Mouse (Mus musculus) forebrain, embryonic 14.5 days (tissue): ENCODE measurements around the gene Slc38a2. TPM values are rescaled to one million over a fixed set of nuclear protein-coding genes. Genes with fewer than 3 reads are reported as not detected.
A peak's percentile ranks its signal among the peaks of the same experiment; 100 is the strongest.

Experiments
- ATAC-seq: fragments of 200-750 bp; cut with Nextera tagmentation; 2 replicates; pipeline ENCODE4 v1.8.0; 2017; ENCODE audit warnings: mild to moderate bottlenecking, moderate library complexity
- DNase-seq: peaks from one replicate; pipeline ENCODE4 v3.0.0-alpha.2; 2015; ENCODE audit warnings: low spot score
- H3K27ac ChIP-seq: fragments of 300-500 bp; sonication (generic); 2 replicates; pipeline ENCODE4 v1.5.1; 2014; ENCODE audit warnings: low read depth, mild to moderate bottlenecking, control low read depth, low read length, moderate library complexity
- H3K27me3 ChIP-seq: fragments of 300-500 bp; sonication (generic); replicated peaks from 2 replicates; pipeline ENCODE4 v1.6.1; 2014; ENCODE audit warnings: low read length, control low read depth, mixed read lengths; ENCODE audit not compliant: control insufficient read depth, insufficient read depth
- H3K36me3 ChIP-seq: fragments of 300-500 bp; sonication (generic); 2 replicates; pipeline ENCODE4 v1.6.1; 2014; ENCODE audit warnings: low read length, control low read depth; ENCODE audit not compliant: control insufficient read depth, insufficient read depth
- H3K4me1 ChIP-seq: fragments of 300-500 bp; sonication (generic); 2 replicates; pipeline ENCODE4 v1.6.1; 2014; ENCODE audit warnings: antibody characterized with exemption, low read length, control low read depth; ENCODE audit not compliant: control insufficient read depth, insufficient read depth
- H3K4me2 ChIP-seq: fragments of 300-500 bp; sonication (generic); 2 replicates; pipeline ENCODE4 v1.6.1; 2014; ENCODE audit warnings: mild to moderate bottlenecking, control low read depth, low read length
- H3K4me3 ChIP-seq: fragments of 300-500 bp; sonication (generic); 2 replicates; pipeline ENCODE4 v1.5.1; 2014; ENCODE audit warnings: low read depth, low read length, control low read depth
- H3K9ac ChIP-seq: fragments of 300-500 bp; sonication (generic); 2 replicates; pipeline ENCODE4 v1.6.1; 2014; ENCODE audit warnings: mild to moderate bottlenecking, low read length, control low read depth, moderate library complexity
- H3K9me3 ChIP-seq: fragments of 300-500 bp; sonication (generic); replicated peaks from 2 replicates; pipeline ENCODE4 v1.6.1; 2016; ENCODE audit warnings: low read length, control low read depth, mixed read lengths; ENCODE audit not compliant: control insufficient read depth
- WGBS: fragments of 180-500 bp; shearing (Covaris S2); extraction: QIAGEN DNeasy Blood & Tissue Kit; methylation state at CpG from one replicate; pipeline ENCODE4 v1.1.7; 2014; 5-methylcytosine and 5-hydroxymethylcytosine counted together
- polyA plus RNA-seq: library from polyadenylated mRNA; unstranded; fragments of >200 nt; fragmentation: Nextera tagmentation; extraction: Ambion mirVana; gene quantifications from 2 replicates; pipeline ENCODE4 v1.2.1, GENCODE M21; 2014

The Slc38a2 gene
- polyA plus RNA-seq, 1 experiment from 2014 or later = 142 TPM

- Histone ChIP-seq H3K9me3 (no peaks in the 10 kb centered on the region), H3K4me1 (0 out of 2 replicates have a peak, but pooled peaks cover 3% of the 10 kb centered on the region), H3K27me3 (no peaks in the 10 kb centered on the region), H3K36me3 (no peaks in the 10 kb centered on the region), H3K4me3 (peak overlapping the region; percentile 55), H3K4me2 (peak overlapping the region; percentile 82), H3K27ac (peak overlapping the region; percentile 96), H3K9ac (peak overlapping the region; percentile 73)
- WGBS = 39% methylated on average over 14 of the region's 14 CpGs
- ATAC-seq = peak; percentile 2; the same call in 1 of the 2 replicates
- DNase-seq = peak; percentile 38
Observed at GRCm38 (mm10) chr15:96708976-96709490, 9.5 kb upstream of the Slc38a2 start.

GRCm38 (mm10) chr15:96708428-96708827 is 8.9 kb upstream of the Slc38a2 start:
- no peaks in the 10 kb centered on the region for H3K27me3 ChIP-seq
- no peak overlapping the region for H3K9ac ChIP-seq
- 0 out of 2 replicates have a peak, but pooled peaks cover 3% of the 10 kb centered on the region for H3K4me1 ChIP-seq
- H3K4me2 ChIP-seq = 0 out of 2 replicates have a peak overlapping the region, but pooled peaks have one; percentile 82
- no peak overlapping the region for H3K27ac ChIP-seq
- no peak overlapping the region for H3K4me3 ChIP-seq
- H3K36me3 ChIP-seq = no peaks in the 10 kb centered on the region
- WGBS = 90% methylated on average over 8 of the region's 8 CpGs
- ATAC-seq (no peak), DNase-seq (no peak)
- H3K9me3 ChIP-seq = no peaks in the 10 kb centered on the region

GRCm38 (mm10) chr15:96707936-96708335 is 8.4 kb upstream of the Slc38a2 start:
- ATAC-seq (no peak), DNase-seq (no peak)
- 82% methylated on average over 2 of the region's 2 CpGs for WGBS
- Histone ChIP-seq H3K36me3 (no peaks in the 10 kb centered on the region), H3K9me3 (no peaks in the 10 kb centered on the region), H3K4me1 (0 out of 2 replicates have a peak, but pooled peaks cover 3% of the 10 kb centered on the region), H3K4me2 (no peak overlapping the region), H3K4me3 (no peak overlapping the region), H3K9ac (no peak overlapping the region), H3K27ac (no peak overlapping the region), H3K27me3 (no peaks in the 10 kb centered on the region)

- Histone ChIP-seq H3K36me3 (peaks cover 10% of the 10 kb centered on the region), H3K9ac (no peak overlapping the region), H3K9me3 (no peaks in the 10 kb centered on the region), H3K27ac (no peak overlapping the region), H3K27me3 (no peaks in the 10 kb centered on the region), H3K4me3 (no peak overlapping the region), H3K4me1 (0 out of 2 replicates have a peak, but pooled peaks cover 9% of the 10 kb centered on the region), H3K4me2 (no peak overlapping the region)
- 89% methylated on average over 12 of the region's 12 CpGs for WGBS
- ATAC-seq (no peak), DNase-seq (no peak)
Observed at GRCm38 (mm10) chr15:96702466-96703031, 3.0 kb upstream of the Slc38a2 start.

- no peak for ATAC-seq
- Histone ChIP-seq H3K27me3 (no peaks in the 10 kb centered on the region), H3K27ac (peak overlapping the region; percentile 100; the same call in 1 of the 2 replicates), H3K9me3 (no peaks in the 10 kb centered on the region), H3K9ac (peak overlapping the region; percentile 100; the same call in 1 of the 2 replicates), H3K4me3 (peak overlapping the region; percentile 95; the same call in 1 of the 2 replicates), H3K4me2 (peak overlapping the region; percentile 88), H3K36me3 (peaks cover 28% of the 10 kb centered on the region), H3K4me1 (peaks cover 25% of the 10 kb centered on the region)
- DNase-seq = no peak
- WGBS = 36% methylated on average over 13 of the region's 13 CpGs
Observed at GRCm38 (mm10) chr15:96700766-96701165, 1.2 kb upstream of the Slc38a2 start.

DNA sequence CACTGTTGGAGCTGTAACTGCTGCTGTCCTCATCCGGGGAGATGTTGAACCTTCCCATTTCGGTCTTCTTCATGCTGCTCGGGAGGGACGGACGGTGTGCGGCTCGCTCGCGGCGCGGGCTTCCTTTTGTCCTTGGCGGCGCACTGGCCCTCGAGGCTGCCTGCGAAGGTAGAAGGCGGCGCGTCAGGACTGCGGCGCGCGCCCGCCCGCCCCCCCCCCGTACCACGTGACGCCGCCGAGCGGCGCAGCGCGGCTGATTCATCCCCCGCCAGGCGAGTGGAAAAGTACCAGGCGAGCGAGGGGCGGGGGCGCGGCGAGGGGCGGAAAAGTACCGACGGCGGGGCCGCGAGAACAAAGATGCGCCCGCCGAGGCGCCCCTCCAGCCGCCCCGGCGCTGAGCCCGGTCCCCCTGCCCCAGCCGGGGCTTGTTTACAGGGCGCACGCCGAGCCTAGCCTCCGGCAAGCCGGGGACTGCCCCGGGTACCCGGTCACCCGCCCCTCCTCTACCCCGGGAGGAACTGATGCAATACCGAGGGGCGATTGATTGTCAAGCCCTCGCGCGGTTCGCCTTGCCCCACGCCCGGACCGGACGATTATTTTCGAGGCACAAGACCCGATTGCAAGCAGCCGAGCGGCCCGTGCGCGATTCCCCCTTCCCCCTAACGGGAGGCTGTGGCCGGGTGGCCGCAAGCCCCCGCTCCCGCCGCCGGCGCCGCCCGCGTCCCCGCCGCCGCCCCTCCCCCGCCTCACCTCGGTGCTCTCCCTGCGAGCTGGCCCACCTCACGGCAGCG is 677 bp downstream of the Slc38a2 start:
- peaks cover 47% of the 10 kb centered on the region for H3K36me3 ChIP-seq
- whole genome bisulfite sequencing = under 1% methylated on average over 83 of the region's 101 CpGs
- H3K27me3 ChIP-seq = no peaks in the 10 kb centered on the region
- H3K4me2 ChIP-seq = peak overlapping the region; percentile 88
- peak overlapping the region; percentile 100 for H3K27ac ChIP-seq
- H3K4me3 ChIP-seq = peak overlapping the region; percentile 95
- peak; percentile 87 for ATAC-seq
- peaks cover 29% of the 10 kb centered on the region for H3K4me1 ChIP-seq
- DNase-seq = peak; percentile 92
- H3K9ac ChIP-seq = peak overlapping the region; percentile 100
- H3K9me3 ChIP-seq = no peaks in the 10 kb centered on the region

- Histone ChIP-seq H3K9me3 (no peaks in the 10 kb centered on the region), H3K27me3 (no peaks in the 10 kb centered on the region), H3K9ac (peak overlapping the region; percentile 100), H3K4me1 (peaks cover 29% of the 10 kb centered on the region), H3K4me2 (peak overlapping the region; percentile 88), H3K4me3 (peak overlapping the region; percentile 95), H3K36me3 (peaks cover 55% of the 10 kb centered on the region), H3K27ac (peak overlapping the region; percentile 100)
- ATAC-seq = peak; percentile 15
- no peak for DNase-seq
- WGBS = 18% methylated on average over 19 of the region's 19 CpGs
Observed at GRCm38 (mm10) chr15:96697901-96698657, 1.5 kb downstream of the Slc38a2 start.

GRCm38 (mm10) chr15:96696486-96697284 is 2.8 kb downstream of the Slc38a2 start:
- ATAC-seq = no peak
- WGBS = 70% methylated on average over 13 of the region's 13 CpGs
- peaks cover 29% of the 10 kb centered on the region for H3K4me1 ChIP-seq

More at GRCm38 (mm10) chr15:96696486-96697284, 2.8 kb downstream of the Slc38a2 start:
- Histone ChIP-seq H3K36me3 (peaks cover 69% of the 10 kb centered on the region), H3K9ac (peak overlapping the region; percentile 100), H3K27ac (no peak overlapping the region), H3K4me3 (peak overlapping the region; percentile 95), H3K9me3 (no peaks in the 10 kb centered on the region), H3K4me2 (peak overlapping the region; percentile 88), H3K27me3 (no peaks in the 10 kb centered on the region)
- DNase-seq = no peak
